Mouse (Mus musculus) frontal cortex, postnatal 25 days (tissue): ENCODE measurements around the gene Tcap.

ENCODE experiments used
- DNase-seq, 2 experiments: peaks; one replicate each; pipeline ENCODE4 v3.0.0; 2022; ENCODE audit warnings: low spot score in 2 of 2

The Tcap gene

DNA sequence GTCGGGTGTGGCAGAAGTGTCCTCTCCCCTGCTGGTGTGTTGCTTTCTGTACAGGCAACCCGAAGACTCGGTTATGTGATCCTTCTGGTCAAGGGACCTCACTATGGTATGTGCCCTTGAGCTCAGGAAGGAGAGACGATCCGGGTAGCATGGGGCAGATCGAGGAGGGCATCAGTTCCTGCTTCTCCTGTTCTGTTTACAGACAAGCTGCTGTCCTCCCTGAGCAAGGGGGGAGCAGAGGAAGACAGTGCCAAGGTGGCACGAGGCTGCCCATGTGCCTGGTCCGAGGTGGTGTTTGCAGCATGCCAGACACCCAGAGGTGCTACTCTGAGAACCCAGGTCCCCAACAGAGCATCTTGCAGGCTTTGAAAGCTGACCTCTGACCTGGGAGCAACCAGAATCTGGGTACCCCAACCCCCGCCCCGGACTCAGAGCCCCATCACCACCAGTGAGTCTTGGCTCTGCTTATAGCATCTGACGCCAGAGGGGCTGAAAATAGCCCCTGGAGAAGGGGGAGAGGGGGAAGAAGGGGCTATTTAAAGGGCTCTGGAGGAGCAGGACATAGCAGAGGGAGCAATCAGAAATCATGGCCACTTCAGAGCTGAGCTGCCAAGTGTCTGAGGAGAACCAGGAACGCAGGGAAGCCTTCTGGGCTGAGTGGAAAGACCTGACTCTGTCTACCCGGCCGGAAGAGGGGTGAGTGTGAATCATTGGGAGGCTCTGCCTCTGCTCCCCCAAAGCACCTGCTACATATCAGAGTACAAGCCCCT is at the start of gene Tcap:
TSS of gene Tcap (plus strand) at position 551 of the 770 bp plus-strand sequence.
- no peak for DNase-seq

DNA sequence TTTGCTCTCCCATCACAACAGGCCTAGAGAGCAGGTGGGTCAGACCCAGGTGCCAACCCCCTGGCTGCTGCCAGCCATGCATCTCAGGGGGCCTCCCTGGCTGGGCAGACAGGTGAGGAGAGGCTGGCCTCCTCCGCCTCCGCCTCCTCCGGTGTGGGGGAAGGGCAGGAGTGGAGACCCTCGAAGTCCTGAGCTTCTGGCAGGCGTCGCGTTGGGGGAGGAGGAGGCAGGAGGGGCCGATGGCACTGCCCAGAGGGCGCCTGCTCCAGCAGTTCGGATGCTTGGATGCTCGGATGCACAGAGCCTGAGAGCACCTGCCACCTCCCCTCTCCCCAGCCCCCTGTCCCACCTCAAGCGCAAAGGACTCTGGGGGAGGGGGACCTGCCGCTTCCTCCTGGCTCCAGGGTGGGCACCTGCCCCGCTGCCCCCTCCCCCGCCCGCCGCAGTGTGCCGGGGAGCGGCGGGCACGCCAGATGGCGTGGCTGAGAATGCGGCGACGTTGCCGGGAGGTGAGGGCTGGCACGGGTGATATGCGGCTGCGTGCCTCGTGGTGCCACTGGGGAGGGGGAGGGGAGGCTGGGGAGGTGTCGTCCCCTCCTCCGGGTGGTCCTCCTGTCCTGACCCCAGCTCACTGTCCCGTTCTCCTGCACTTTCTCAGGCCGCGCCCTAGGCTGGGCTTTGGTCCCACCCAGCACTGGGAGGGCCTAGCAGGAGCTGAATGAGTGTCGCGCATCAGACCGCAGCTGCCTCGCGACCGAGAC is 49.5 kb upstream of the Tcap start:
- no peak for DNase-seq

DNA sequence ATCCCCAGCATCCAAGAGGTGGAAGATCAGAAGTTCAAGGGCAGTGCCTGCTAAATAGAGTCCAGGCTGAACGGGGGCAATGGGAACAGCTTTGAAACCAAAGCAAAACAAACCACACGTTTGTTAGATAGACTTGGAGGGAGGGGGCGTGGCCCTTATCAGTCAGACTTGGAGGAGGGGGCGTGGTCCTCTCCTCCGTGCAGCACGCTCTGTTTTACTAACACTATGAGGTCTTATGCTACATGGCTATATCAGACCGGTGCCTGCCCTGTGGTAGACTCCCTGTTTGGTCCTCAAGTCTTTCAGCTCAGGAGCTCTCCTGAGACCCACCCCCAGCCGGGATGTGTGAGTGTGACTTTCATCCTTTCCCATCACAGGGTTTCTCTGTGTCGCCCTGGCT is 48.4 kb upstream of the Tcap start:
- no peak for DNase-seq

DNA sequence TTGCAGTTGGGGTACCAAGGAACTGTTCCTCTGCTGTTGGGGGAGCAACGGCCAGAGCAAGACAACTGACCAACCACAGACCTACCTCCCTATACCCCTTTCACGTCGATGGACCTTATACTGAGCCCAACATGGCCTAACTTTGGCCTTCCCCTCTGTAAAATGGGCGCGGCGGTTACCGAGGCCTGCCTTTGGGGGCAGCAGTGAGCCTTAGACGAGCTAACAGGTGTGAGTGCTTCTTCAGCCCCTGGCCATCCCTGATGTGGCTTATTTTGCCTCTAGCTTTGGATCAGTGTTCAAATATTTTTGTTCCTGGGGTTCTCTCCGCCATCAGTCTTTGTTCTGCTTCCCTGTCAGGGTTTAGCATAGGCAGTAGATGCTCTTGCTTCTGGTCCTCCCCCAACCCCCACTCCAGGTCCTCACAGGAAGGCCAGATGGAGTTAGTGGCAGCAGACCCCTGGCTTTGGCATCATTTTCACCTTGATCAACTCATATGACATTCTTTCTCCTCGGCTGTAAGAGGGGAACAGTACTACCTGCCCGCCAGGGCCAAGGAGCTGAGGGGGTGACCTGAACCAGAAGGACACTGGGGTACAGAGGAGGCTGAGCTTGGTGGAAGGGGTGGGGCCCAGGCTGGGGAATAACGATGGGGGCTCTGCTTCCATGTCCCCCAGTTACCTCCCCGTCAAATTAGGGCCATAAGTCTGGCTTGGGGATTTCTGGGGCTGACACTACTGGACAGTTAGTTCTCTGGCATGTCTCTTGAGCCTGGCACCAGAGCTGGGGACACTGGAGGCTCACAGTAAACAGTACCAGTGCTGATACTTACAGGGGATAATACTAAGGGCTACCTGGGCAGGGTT is 47.1 kb upstream of the Tcap start:
- no peak for DNase-seq

DNA sequence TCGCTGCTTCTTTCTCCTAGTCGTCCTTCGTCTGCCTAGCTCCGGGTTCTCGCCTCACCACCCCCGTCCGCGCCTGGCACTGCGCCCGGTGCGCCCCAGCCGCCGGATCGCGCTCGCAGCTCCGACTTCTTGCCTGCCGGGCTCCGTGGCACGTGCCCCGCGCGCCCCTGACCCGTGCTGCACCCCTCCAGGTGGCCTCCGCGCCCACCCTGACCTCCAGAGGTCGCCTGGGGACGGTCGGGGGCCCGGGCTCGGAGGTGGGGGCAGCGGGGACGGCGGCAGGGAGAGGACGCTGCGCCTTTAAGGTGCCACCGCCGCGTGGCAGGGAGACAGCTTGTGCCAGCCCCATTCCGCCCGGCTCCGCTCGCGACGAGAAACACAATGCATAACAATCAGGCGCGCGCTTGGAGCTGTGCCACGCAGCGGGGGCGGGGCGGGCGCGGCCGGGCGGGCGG is 45.1 kb upstream of the Tcap start:
- DNase-seq = peak; percentile 73 to 76

DNA sequence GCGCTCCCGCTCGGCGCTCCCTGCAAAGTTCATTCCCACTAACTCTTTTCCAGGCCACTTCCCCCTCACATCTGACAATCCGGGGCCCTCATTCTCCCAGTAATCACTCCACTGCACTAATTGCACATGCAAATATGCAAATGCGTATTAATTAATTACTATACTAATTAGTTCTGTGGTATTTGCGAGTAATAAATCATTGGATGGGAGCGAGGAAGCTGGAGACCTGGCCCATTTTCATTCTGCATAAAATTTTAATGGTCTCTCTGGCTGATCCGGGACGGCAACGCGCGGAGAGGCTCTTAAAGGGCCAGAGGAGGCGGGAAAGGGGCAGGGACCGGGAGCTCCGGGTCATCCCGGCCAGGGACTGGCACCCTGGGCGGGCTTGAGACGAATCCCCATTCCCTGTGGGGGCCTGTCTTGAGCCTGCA is 44.5 kb upstream of the Tcap start:
- DNase-seq = no peak

DNA sequence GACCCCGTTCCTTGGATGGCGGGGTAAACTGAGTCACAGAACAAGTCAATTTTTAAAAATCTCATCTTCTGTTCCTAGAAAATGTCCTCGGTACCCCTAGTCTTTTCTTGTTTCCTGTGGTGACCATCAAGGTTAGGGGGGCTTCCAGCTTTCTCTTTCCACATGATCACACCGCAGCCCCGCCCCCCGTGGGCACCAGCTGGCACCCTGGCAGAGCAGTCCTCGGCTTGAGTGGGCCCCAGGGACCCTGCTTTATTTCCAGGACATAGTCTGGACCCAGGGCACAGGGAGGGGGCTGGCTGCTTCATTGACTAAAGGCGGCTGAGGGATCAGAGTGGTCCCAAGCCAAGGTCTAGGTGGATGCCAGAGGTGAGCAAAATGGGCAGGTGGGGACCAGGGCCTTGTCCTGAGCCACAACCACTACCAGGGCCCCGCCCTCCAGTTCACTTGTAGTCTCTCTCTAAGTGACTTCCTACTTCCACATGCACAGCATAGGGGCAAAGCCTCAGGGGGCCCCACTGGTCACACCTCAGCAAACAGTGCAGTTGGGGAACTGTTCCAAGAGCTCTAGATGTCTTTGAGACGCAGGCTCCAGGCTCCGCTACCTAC is 43.8 kb upstream of the Tcap start:
- no peak for DNase-seq

DNA sequence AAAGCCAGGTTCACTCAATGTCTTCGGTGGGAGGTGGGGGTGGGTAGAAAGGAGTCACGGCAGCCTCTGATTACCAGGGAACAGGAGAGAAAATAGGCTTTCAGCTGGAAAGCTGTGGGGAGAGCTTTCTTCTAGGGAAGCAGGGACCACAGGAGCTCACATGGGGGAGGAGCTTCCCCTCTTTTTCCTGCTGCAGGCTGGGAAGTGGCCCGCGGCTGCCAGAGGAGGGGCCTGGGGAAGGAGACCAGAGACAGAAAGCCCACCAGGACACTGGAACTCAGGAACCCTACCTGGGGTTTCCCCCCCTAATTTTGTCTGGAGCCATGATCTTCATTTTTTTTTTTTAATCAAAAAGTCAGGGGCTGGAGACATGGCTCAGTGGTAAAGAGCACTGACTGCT is 43.0 kb upstream of the Tcap start:
- DNase-seq = no peak

DNA sequence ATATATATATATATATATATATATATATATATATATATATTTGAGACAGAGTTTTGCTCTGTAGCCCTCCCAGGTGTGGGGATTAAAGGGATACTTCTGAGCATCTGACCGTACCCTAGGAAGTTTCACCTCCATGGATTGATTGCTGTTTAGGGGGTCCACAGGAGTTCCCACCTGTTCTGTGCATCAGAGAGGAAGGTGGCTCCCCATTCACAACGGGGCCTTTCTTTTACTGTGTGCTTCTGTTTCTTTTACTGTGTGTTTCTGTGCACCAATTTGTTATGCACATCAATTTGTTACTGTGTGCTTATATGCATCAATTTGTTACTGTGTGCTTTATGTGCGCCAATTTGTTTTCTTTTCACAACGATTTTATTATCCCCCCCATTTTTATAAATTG is 42.4 kb upstream of the Tcap start:
- DNase-seq = no peak

DNA sequence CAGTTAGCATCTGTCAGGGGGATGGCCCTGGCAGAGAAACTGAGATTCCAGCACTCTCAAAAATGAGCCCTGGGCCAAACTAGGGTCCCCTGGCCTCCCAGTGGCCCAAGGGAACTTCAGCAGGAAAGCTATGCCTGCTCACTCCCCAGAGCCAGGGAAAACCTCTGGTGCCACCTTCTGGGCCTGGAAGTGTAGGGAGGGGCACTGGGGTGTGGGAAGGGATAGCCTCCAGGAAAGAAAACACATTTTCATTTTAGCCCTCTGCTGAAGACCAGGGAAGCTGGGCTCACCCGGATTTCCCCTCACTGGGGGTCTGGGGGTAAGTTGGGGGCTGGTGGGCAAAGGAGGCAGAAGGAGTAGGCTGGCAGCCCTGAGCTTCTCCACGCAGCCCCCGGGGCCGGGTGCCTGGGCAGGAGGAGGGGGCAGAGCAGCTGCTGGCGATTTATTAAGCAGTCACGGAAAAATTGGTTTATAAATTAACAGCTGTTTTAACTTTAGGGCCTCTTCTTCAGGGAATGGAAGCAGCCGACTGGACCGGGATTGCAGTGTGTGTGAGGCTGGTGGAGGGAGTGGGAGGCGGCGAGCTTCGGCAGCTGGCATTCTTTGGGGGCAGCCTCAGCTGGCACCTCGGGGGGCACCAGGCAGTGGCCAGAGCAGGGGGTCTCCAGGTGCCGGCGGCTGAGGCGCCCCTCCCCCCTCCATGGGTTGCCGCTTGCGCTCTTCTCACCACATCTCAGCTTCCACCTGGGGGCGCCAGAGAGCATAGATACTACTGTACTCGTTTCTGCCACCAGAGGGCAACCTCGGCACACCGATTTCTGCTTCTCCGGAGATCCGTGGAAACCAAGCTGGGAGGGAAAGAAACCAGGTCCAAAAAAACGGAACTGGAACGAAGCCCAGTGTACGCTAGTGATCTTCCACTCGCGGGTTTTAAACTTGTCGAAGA is 41.3 kb upstream of the Tcap start:
- DNase-seq = peak; percentile 100

DNA sequence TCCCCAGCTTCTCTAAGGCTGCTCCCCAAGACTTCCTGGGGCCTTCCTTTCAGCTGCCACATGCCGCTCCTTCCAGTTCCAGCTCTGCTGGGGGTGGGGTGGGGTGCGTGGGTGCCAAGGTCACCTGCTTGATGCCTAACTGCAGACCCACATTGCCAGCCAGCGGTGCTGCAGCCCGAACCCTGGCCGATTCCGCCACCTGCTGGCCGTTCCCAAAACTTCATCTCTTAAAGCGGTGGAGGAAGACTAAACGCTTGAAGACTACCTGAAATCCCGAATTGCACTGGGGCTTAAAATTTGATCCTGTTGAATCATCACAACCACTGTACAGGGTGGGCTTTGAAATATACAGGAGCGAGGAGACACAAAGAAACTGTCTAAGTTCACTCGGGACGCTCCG is 38.4 kb upstream of the Tcap start:
- peak; percentile 79 to 85 for DNase-seq

DNA sequence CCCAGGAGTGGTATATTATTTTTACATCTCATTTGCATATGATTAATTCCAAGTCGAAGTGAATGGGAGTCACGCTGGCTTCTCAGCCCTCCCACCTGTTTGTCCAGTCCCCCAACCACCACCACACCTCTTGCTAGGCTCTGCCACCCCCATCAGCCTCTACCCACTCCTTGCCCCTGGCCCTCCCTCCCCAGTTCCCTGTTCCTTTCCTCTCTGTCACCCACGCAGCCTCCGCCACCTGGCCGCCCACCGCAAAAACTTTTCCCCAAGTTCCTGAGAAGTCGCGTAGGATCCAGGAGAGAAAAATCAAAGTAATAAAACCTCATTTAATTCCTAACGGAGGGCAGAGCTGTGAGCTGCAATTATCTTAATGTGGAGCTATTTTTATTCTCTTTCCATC is 37.4 kb upstream of the Tcap start:
- DNase-seq = no peak

DNA sequence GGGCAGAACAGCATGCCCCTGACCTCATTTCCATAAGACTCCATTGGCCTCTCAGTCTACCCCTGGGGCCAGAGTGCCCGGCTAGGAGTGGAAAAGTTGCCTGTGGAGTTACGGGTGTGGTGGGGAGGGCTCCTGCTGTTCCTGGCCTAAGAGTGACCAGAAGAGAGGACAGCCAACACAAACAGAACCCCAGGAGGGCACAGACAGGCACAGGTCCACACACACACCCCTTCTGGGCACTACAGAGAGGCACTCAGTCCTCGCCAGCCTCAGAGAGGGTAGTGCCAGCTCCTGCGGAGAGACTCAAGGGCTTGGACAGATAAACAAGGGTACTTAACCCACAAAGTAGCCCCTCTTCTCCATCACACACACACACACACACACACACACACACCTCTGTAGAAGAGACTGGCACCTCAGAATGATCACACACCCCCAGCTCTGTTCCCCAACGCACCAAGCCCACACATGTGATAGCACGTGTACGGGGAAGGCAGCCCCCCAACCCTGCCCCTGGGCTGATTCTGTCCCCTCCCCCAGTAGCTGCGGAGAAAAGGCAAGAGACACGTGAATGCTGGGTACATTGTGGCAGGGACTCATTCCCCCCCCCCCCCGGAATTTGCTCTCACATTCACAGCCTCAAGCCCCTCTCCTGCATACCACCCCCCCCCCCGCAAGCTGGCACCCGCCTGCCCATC is 36.1 kb upstream of the Tcap start:
- no peak for DNase-seq

DNA sequence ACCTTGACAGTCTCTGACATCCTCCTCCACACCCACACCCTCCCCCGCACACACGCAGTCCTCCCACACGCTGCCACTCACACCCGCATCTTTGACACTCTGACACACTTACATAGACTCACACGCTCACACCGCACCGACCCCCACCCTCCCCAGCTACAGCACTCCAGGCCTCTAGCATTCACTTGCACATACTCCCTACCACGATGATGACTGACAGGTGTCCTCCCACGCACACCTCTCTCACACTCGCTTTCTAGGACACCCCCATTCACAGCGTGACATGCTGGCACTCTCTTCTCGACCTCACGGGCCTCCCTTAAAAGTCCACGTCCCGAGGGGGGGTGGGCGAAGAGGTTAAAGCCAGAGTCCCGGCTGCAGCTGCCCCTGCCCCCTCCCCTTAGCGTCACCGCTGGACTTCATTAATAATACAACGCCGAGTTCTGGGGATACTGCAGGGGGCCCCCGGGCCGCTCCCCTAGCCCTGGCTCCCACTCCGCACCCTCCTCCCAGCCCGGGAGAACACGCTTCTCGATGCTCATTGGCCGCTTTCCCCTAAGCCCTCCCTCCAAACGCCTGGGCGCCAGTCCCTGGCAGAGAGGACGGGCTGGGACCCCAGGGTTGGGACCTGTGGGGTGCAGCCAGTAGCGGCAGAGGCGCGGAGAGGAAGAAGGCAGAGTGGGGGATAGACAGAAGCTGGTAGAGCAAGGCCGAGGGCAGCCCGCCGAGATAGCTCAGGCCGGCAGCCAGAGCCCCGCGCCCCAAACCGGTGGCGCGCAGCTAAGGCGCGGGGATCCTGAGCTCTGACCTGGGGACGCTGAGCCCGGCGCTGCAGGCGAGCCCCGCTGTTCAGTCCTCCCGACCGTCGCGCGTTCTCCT is 35.3 kb upstream of the Tcap start, which contains the start of gene Ppp1r1b:
TSS of gene Ppp1r1b (plus strand) at position 322 of the 879 bp plus-strand sequence.
- DNase-seq = peak in 1 of 2 experiments; percentile 67

DNA sequence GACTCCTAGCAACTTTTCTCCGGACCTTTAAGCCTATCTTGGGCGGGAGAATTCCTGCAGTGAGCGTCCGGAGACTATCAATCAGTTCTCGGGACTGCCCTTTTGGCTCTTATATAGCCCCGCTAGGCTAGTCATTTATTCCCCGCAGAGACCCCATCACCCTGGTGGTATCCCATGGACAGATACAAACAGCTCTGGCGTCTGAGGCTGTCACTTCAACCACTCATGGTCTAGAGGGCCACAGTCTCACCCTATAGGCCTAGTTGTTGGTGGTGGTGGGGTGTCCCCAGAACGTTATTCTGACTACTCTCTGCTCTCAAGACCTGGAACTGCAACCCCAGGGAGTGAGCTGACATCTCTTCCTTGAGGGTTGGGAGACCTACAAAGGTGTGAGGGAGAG is 34.3 kb upstream of the Tcap start:
- no peak for DNase-seq

DNA sequence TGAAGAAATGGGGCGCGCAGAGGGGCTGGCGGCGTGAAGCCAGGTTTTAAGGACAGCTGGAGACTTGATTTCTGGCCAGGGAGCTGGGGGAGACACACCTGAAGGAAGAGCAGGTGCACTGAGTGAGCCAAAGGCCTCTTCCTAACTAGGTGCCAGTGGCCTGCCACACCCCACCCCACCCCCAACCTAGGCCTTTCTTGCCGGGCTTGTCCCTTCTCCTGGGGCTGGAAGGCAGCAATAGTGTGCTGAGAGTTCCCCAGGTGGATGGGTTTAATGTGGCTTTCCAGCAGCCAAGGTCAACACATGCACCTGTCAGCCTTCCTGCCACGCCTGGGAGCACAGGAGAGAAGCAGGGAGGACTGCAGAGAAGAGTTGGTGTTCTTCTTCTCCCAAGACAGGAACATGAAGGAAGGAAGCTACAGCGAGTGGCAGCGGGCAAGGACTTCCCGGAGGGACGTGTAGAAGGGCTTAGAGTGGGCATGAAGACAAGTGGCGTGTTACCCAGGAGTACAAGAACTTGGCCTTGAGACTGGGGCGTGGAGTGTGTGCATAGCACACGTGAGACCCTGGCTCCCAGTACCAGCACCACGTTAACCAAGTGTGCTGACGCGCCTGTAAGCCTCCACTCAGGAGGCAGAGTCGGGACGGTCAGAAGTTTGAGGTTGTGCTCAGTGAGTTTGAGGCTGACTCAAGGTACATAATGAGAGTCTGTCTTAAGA is 31.2 kb upstream of the Tcap start:
- DNase-seq = no peak

DNA sequence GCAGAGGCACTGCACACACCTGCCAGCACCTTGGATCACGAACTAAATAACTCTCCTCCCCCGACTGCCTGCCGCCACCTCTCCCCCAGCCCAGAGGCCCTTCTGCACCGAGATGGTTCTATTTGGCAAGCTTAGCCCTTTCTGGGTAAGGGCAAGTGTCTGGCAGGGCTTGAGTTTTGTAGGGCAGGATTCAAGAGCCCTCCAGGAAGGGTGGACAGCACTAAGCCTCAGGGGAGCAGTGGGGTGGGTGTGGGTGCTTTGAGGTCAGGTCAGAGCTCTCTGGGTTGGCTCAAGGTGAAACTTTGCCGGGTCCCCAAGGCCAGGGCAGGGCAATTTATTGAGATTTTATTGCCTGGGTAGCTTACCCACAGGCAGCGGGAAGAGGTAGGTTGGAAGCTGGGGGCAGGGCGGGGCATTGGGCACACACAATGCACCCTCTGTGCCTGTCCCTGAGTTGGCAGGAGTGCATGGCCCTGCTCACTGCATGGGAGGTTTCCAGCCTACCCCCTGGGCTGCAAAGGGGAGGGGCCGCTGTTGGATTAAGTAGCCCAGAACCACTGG is 29.9 kb upstream of the Tcap start:
- DNase-seq = no peak

DNA sequence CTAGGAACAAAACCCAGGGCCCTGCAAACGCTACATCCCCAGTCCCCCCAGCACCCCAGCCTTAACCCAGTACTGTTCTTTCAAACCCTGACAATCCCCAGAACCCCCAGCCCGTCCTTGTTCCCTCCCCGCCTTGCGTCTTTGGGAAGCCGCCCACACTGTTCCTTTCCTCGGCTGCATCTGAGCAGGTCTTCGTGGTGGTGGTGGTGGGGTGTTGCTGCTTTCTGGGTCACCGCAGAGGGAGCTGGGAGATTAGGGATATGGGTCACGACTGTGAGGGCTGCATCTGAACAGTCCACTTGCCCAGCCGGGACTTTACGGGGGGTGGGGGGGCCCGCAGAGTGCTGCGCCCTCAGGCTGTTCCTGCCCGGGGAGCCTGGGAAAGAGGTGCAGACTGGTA is 29.2 kb upstream of the Tcap start:
- DNase-seq = no peak
